Mouse (Mus musculus) G1E (cell line): ENCODE data around the gene Dpy19l1. TPM values are rescaled to one million over a fixed set of nuclear protein-coding genes. Genes with fewer than 3 reads are reported as not detected.

Experiments used
- ATAC-seq: 2 replicates; pipeline ENCODE4 v1.8.0; 2016; ENCODE audit warnings: mild to moderate bottlenecking; ENCODE audit not compliant: insufficient number of reproducible peaks, poor library complexity, low FRiP score, severe bottlenecking; ENCODE audit errors: extremely low read depth
- DNase-seq: peaks from one replicate; pipeline ENCODE4 v3.0.0; 2012; ENCODE audit warnings: low spot score
- H3K27me3 ChIP-seq: 2 replicates; pipeline ENCODE4 v1.6.1; 2012; ENCODE audit warnings: mild to moderate bottlenecking, low read length, inconsistent platforms; ENCODE audit not compliant: insufficient read depth
- H3K36me3 ChIP-seq: replicated peaks from 2 replicates; pipeline ENCODE3; 2012; ENCODE audit warnings: mild to moderate bottlenecking, inconsistent platforms
- H3K4me1 ChIP-seq: 2 replicates; pipeline ENCODE4 v1.6.1; 2012; ENCODE audit warnings: low read depth, low read length, inconsistent platforms, mixed read lengths; ENCODE audit not compliant: insufficient read depth
- H3K4me3 ChIP-seq: 2 replicates; pipeline ENCODE4 v1.5.1; 2012; ENCODE audit warnings: low read depth, mild to moderate bottlenecking, inconsistent platforms, low read length, moderate library complexity, mixed read lengths
- H3K9me3 ChIP-seq: replicated peaks from 2 replicates; pipeline ENCODE4 v1.6.1; 2012; ENCODE audit warnings: inconsistent platforms
- CTCF ChIP-seq: IDR thresholded peaks from 2 replicates; pipeline ENCODE4 v1.5.1; 2012; ENCODE audit warnings: low read depth, low read length, inconsistent platforms, mixed read lengths
- GATA1 ChIP-seq: IDR thresholded peaks from 2 replicates; pipeline ENCODE4 v1.6.1; 2012; ENCODE audit warnings: borderline replicate concordance, low read length, inconsistent platforms, mixed read lengths
- GATA2 ChIP-seq: IDR thresholded peaks from 2 replicates; pipeline ENCODE4 v1.6.1; 2012; ENCODE audit warnings: low read depth, low read length, inconsistent platforms, borderline replicate concordance
- POLR2AphosphoS5 ChIP-seq: IDR thresholded peaks from 2 replicates; pipeline ENCODE4 v1.6.1; 2012; ENCODE audit warnings: low read depth, low read length, inconsistent platforms; ENCODE audit not compliant: insufficient replicate concordance
- TAL1 ChIP-seq: conservative IDR thresholded peaks from 2 replicates; pipeline ENCODE4 v1.6.1; 2012; ENCODE audit warnings: low read depth, low read length, inconsistent platforms, mixed read lengths
- polyA plus RNA-seq: library from polyadenylated mRNA; stranded (reverse); fragments of >175 nt; gene quantifications from 2 replicates; pipeline ENCODE4 v1.2.3, GENCODE M21; 2012
- total RNA-seq, 2 experiments: library from RNA; stranded (forward) in 1 of 2; stranded (reverse) in 1 of 2; fragments of 200-1000 nt in 1 of 2; fragments of >200 nt in 1 of 2; fragmentation: Nextera tagmentation in 1 of 2; gene quantifications; 2 replicates each; pipeline ENCODE4 v1.2.3; 2014 to 2017

The Dpy19l1 gene
- total and polyA plus RNA-seq, 3 experiments = 14.3 to 42.6 (median 36.3) TPM

DNA sequence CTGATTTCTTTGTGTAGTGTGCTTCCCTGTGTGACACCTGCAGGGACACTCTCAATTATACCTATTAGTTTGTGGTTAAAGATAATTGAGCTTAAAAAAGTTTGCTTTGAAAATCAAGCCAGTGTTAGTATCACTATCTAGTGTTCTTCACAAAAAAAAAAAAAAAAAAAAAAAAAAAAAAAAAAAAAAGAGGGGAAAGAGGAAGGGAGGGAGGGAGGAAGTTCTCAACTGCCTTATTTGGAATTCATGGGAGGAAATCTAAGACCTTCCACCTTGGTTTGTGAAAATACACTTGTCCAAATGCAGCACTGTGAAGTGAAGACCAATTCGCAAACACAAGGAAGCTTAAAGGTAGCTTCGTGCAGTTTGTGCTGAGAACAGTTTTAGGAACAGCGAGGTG is 94.9 kb downstream of the Dpy19l1 start:
- no peak for TF ChIP-seq TAL1
- TF ChIP-seq CTCF = no peak
- TF ChIP-seq GATA2 = no peak
- no peak for TF ChIP-seq POLR2AphosphoS5
- no peak for TF ChIP-seq GATA1
- DNase-seq (no peak), ATAC-seq (no peak)
- Histone ChIP-seq H3K36me3 (peaks cover 16% of the 10 kb centered on the region), H3K9me3 (no peaks in the 10 kb centered on the region), H3K4me1 (no peaks in the 10 kb centered on the region), H3K27me3 (peaks cover 2% of the 10 kb centered on the region; the same call in 1 of the 2 replicates), H3K4me3 (no peak overlapping the region)

DNA sequence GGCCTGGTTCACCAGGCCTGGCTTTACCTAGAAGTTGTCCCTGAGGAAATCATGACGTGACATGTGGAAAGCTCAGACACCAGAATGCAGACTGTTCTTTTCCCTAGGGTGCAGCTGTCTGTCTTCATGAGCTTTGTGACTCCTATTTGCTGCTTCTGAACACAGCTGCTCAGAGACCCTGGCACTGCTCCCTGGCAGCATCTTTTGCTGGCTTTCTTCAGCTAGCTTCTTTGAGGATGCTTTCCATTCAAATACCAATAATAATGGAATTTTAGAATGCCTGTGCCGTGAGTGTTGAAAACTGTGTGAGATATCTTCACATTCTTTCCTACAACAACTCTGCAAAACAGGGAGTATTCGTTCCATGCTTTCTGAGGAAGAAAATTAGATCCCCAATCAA is 108.8 kb downstream of the Dpy19l1 start:
- no peak for ATAC-seq
- Histone ChIP-seq H3K27me3 (no peaks in the 10 kb centered on the region), H3K4me1 (peaks cover 3% of the 10 kb centered on the region; the same call in 1 of the 2 replicates), H3K36me3 (no peaks in the 10 kb centered on the region), H3K9me3 (0 out of 2 replicates have a peak, but pooled peaks cover 2% of the 10 kb centered on the region), H3K4me3 (no peak overlapping the region)
- TF ChIP-seq TAL1 = no peak
- TF ChIP-seq GATA2 = no peak
- no peak for TF ChIP-seq CTCF
- TF ChIP-seq GATA1 = no peak
- TF ChIP-seq POLR2AphosphoS5 = no peak
- DNase-seq = no peak

DNA sequence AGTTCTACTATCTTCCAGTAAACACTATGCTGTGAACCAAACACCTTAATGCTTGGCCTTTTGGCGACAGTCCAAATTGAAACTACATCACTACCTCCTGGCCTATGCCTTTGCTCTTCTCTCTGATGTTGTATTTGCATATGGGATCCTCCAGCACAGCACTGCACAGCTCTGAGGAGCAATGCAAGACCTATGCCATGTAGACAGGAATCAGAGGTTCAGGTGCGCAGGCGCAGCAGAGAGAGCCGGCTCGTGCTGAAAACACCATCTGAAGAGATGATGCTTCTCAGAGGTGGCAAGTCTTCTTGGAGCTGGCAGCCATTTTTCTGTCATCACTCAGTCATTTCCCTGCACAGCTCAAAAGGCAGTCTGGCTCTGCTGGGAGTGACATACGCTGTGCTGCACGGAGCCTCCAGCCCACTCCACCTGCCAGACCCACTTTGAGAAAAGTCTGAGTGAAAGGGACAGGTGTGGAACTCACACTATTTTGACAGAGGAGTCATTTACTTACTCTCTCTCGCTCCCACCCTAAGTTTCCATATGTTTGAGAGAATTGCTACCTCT is 112.1 kb downstream of the Dpy19l1 start:
- H3K4me1 ChIP-seq = peaks cover 20% of the 10 kb centered on the region
- no peak overlapping the region for H3K4me3 ChIP-seq
- H3K27me3 ChIP-seq = no peaks in the 10 kb centered on the region
- no peaks in the 10 kb centered on the region for H3K9me3 ChIP-seq
- DNase-seq (no peak), ATAC-seq (no peak)
- TF ChIP-seq GATA1 (no peak), TAL1 (no peak), GATA2 (no peak), CTCF (no peak), POLR2AphosphoS5 (no peak)
- no peaks in the 10 kb centered on the region for H3K36me3 ChIP-seq

DNA sequence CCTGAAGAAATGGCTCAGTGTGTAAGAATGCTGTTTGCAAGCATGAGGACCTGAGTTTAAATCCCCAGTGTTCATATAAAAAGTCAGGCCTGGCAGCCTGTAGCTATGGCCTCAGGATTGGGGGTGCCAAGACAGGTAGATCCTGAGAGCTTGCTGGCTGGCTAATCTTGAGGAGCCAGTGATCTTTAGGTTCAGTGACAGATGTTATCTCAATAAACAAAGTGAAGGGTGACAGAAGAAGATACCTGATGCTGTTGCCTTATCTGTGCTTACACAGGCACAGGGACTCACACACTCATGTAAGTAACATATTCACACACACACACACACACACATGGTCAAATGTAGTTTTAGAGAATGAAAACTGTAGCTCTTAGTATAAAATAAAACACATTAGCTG is 115.7 kb downstream of the Dpy19l1 start:
- H3K4me3 ChIP-seq = no peak overlapping the region
- ATAC-seq (peak; percentile 80), DNase-seq (no peak)
- peaks cover 16% of the 10 kb centered on the region for H3K4me1 ChIP-seq
- TF ChIP-seq CTCF = no peak
- TF ChIP-seq TAL1 = peak; percentile 79
- no peak for TF ChIP-seq POLR2AphosphoS5
- no peak for TF ChIP-seq GATA1
- H3K27me3 ChIP-seq = peaks cover 2% of the 10 kb centered on the region; the same call in 1 of the 2 replicates
- no peaks in the 10 kb centered on the region for H3K36me3 ChIP-seq
- H3K9me3 ChIP-seq = no peaks in the 10 kb centered on the region

DNA sequence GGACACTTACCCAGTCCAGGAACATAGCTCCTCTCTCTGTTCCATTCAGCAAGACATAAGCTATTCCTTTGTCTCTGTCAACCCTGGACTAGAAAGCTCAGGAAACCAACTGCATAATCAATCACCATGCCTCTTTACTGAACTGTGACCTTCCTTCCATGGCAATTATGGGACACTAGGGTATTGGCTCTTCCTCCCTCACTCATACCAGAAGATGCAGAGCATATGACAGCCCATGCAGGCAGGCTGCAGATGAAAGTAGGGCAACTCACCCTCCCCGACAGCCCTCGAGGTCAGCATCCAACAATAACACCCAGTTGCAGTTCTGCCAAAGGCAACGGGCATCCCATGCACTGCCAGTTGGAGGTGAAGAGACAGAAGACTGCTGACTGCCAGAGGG is 123.6 kb downstream of the Dpy19l1 start:
- no peak for DNase-seq
- Histone ChIP-seq H3K9me3 (no peaks in the 10 kb centered on the region), H3K36me3 (no peaks in the 10 kb centered on the region), H3K27me3 (peaks cover 8% of the 10 kb centered on the region; the same call in 1 of the 2 replicates), H3K4me3 (no peak overlapping the region), H3K4me1 (0 out of 2 replicates have a peak, but pooled peaks cover 2% of the 10 kb centered on the region)
- TF ChIP-seq CTCF (no peak), GATA1 (no peak)
- no peak for ATAC-seq

DNA sequence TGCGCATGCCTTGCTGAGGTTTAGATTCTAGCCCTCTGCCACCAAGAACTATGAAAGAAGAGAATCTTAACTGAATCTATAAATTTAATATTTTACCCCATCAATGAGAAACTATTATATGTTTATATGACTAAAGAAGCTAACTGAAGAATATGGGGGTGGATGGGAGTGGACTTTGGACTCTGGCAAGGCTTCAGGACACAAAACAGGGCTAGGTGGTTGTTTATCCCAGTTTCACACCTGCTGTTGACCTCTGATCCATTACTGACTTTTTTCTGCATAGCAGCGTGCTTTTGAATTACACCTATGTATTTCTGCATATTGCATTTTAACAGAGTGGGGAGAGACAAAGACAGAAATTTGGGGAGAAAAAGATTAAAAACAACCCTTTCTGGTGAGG is 124.1 kb downstream of the Dpy19l1 start:
- no peak for TF ChIP-seq GATA2
- no peak for TF ChIP-seq GATA1
- no peak for TF ChIP-seq TAL1
- no peak for TF ChIP-seq POLR2AphosphoS5
- no peak for TF ChIP-seq CTCF
- Histone ChIP-seq H3K27me3 (peaks cover 8% of the 10 kb centered on the region; the same call in 1 of the 2 replicates), H3K9me3 (no peaks in the 10 kb centered on the region), H3K4me1 (0 out of 2 replicates have a peak, but pooled peaks cover 2% of the 10 kb centered on the region), H3K4me3 (no peak overlapping the region), H3K36me3 (no peaks in the 10 kb centered on the region)
- no peak for DNase-seq
- no peak for ATAC-seq

Other genes starting within 250 kb of the Dpy19l1 start
- not detected in 2 replicates for gene Cypt4, start 122.1 kb upstream of the Dpy19l1 start, total RNA-seq (2014; fragmentation: Nextera tagmentation)
- gene Cypt4, start 122.1 kb upstream of the Dpy19l1 start, total RNA-seq (2017) = 0.23 TPM in 1 of 2 replicates, not detected in the other
- not detected in 2 replicates for gene Cypt4, start 122.1 kb upstream of the Dpy19l1 start, polyA plus RNA-seq
- not detected in 2 replicates for gene Dpy19l2, start 193.2 kb upstream of the Dpy19l1 start, total RNA-seq (2014; fragmentation: Nextera tagmentation)
- 0.06 TPM in 1 of 2 replicates, not detected in the other for gene Dpy19l2, start 193.2 kb upstream of the Dpy19l1 start, total RNA-seq (2017)
- gene Dpy19l2, start 193.2 kb upstream of the Dpy19l1 start, polyA plus RNA-seq = not detected in 2 replicates